Mouse (Mus musculus): ENCODE measurements around the gene Gm8265.
"Not testable (repeated sequence)": the region's sequence is repeated elsewhere in the genome, so short reads cannot be mapped to it uniquely, and the experiment has no call there.

Gene Gm8265

DNA sequence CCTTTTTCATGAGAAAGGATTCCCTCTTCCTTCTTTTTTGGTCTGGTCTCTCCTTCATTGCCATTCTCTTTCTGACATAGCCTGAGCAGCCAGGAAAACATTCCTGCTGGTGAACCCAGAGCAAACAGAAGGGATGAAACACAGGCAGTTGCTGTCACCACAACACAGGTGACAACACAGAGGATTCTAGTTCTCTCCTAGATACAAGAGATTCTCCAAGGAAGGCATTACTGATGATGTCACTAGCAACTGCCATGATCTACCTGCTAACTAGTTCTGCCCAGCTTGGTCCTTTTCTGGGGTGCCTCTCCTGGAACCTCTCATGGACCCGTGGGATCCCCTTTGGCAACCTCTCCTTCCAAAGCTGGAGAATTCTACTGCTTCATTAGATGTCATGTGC, at the start of gene Gm8265:
Gm8265 (minus strand) TSS at position 101 of the 400 bp plus-strand sequence.
- not testable (repeated sequence) for DNase-seq (ENCODE audit: low read depth, low spot score)

All from mesoderm, embryonic 11.5 days (tissue).